Mouse (Mus musculus) hindbrain, embryonic 14.5 days (tissue): ENCODE measurements around the gene Id2. TPM values are rescaled to one million over a fixed set of nuclear protein-coding genes. Genes with fewer than 3 reads are reported as not detected.

Experiments
- ATAC-seq: fragments of 200-750 bp; cut with Nextera tagmentation; 2 replicates; pipeline ENCODE4 v1.8.0; 2017; ENCODE audit warnings: moderate number of reproducible peaks, mild to moderate bottlenecking, moderate TSS enrichment, moderate library complexity; ENCODE audit not compliant: low FRiP score
- DNase-seq: peaks from one replicate; pipeline ENCODE4 v3.0.0-alpha.2; 2015; ENCODE audit warnings: low spot score
- H3K27ac ChIP-seq: fragments of 300-500 bp; sonication (generic); 2 replicates; pipeline ENCODE4 v1.5.1; 2014; ENCODE audit warnings: mild to moderate bottlenecking, moderate library complexity
- H3K27me3 ChIP-seq: fragments of 300-500 bp; sonication (generic); 2 replicates; pipeline ENCODE4 v1.6.1; 2014; ENCODE audit warnings: mild to moderate bottlenecking, low read length, mixed read lengths; ENCODE audit not compliant: control insufficient read depth, insufficient read depth
- H3K36me3 ChIP-seq: fragments of 300-500 bp; sonication (generic); replicated peaks from 2 replicates; pipeline ENCODE4 v1.6.1; 2014; ENCODE audit not compliant: control insufficient read depth, insufficient read depth
- H3K4me1 ChIP-seq: fragments of 300-500 bp; sonication (generic); replicated peaks from 2 replicates; pipeline ENCODE4 v1.6.1; 2014; ENCODE audit warnings: antibody characterized with exemption, low read length, mixed read lengths; ENCODE audit not compliant: control insufficient read depth, insufficient read depth
- H3K4me2 ChIP-seq: fragments of 300-500 bp; sonication (generic); replicated peaks from 2 replicates; pipeline ENCODE4 v1.6.1; 2014; ENCODE audit warnings: mild to moderate bottlenecking, moderate library complexity
- H3K4me3 ChIP-seq: fragments of 300-500 bp; sonication (generic); replicated peaks from 2 replicates; pipeline ENCODE4 v1.5.1; 2014; ENCODE audit warnings: mild to moderate bottlenecking, low read length
- H3K9ac ChIP-seq: fragments of 300-500 bp; sonication (generic); 2 replicates; pipeline ENCODE4 v1.6.1; 2014
- H3K9me3 ChIP-seq: fragments of 300-500 bp; sonication (generic); 2 replicates; pipeline ENCODE4 v1.6.1; 2016; ENCODE audit warnings: low read length; ENCODE audit not compliant: control insufficient read depth
- WGBS: fragments of 180-500 bp; shearing (Covaris S2); extraction: QIAGEN DNeasy Blood & Tissue Kit; methylation state at CpG from one replicate; pipeline ENCODE4 v1.1.7; 2014; 5-methylcytosine and 5-hydroxymethylcytosine counted together
- polyA plus RNA-seq: library from polyadenylated mRNA; unstranded; fragments of >200 nt; fragmentation: Nextera tagmentation; extraction: Ambion mirVana; gene quantifications from 2 replicates; pipeline ENCODE4 v1.2.1, GENCODE M21; 2014

Id2 gene
- 314 and 316 TPM in 2 replicates for polyA plus RNA-seq

GRCm38 (mm10) chr12:25097052-25097209 lies at the start of gene Id2:
TSS of gene Id2 (minus strand) at chr12:25097140.
- H3K27me3 ChIP-seq, result no peaks in the 10 kb centered on the region
- peak within 1 kb of the TSS; percentile 93 for H3K27ac ChIP-seq
- peak within 1 kb of the TSS; percentile 68 for H3K4me3 ChIP-seq
- no peak for ATAC-seq
- WGBS, result 0% methylated on average over 1 of the region's 1 CpGs
- peak within 1 kb of the TSS; percentile 92 for H3K4me2 ChIP-seq
- no peaks in the 10 kb centered on the region for H3K36me3 ChIP-seq
- peak within 1 kb of the TSS; percentile 72 for H3K9ac ChIP-seq
- H3K9me3 ChIP-seq, result no peaks in the 10 kb centered on the region
- peaks cover 35% of the 10 kb centered on the region for H3K4me1 ChIP-seq
- DNase-seq, result no peak

GRCm38 (mm10) chr12:25145344-25145698 lies 48.4 kb upstream of the Id2 start:
- no peaks in the 10 kb centered on the region for H3K9me3 ChIP-seq
- no peaks in the 10 kb centered on the region for H3K36me3 ChIP-seq
- no peak overlapping the region for H3K4me2 ChIP-seq
- no peak overlapping the region for H3K9ac ChIP-seq
- H3K27ac ChIP-seq, result no peak overlapping the region
- H3K27me3 ChIP-seq, result no peaks in the 10 kb centered on the region
- no peak overlapping the region for H3K4me3 ChIP-seq
- WGBS, result 64% methylated on average over 3 of the region's 3 CpGs
- ATAC-seq (no peak), DNase-seq (no peak)
- no peaks in the 10 kb centered on the region for H3K4me1 ChIP-seq

GRCm38 (mm10) chr12:25144591-25145343 lies 47.8 kb upstream of the Id2 start:
- DNase-seq (no peak), ATAC-seq (no peak)
- H3K4me2 ChIP-seq, result no peak overlapping the region
- no peak overlapping the region for H3K9ac ChIP-seq
- no peaks in the 10 kb centered on the region for H3K9me3 ChIP-seq
- no peaks in the 10 kb centered on the region for H3K36me3 ChIP-seq
- no peak overlapping the region for H3K4me3 ChIP-seq
- H3K27me3 ChIP-seq, result no peaks in the 10 kb centered on the region
- H3K4me1 ChIP-seq, result no peaks in the 10 kb centered on the region
- no peak overlapping the region for H3K27ac ChIP-seq
- WGBS, result 85% methylated on average over 5 of the region's 5 CpGs

GRCm38 (mm10) chr12:25143492-25143891 lies 46.6 kb upstream of the Id2 start:
- Histone ChIP-seq H3K27me3 (no peaks in the 10 kb centered on the region), H3K36me3 (no peaks in the 10 kb centered on the region)
- WGBS, result 71% methylated on average over 2 of the region's 2 CpGs

GRCm38 (mm10) chr12:25142251-25142650 lies 45.3 kb upstream of the Id2 start:
- Histone ChIP-seq H3K27me3 (no peaks in the 10 kb centered on the region), H3K4me2 (no peak overlapping the region), H3K27ac (no peak overlapping the region), H3K36me3 (no peaks in the 10 kb centered on the region), H3K4me1 (no peaks in the 10 kb centered on the region), H3K4me3 (no peak overlapping the region), H3K9ac (no peak overlapping the region), H3K9me3 (no peaks in the 10 kb centered on the region)
- ATAC-seq, result no peak
- WGBS, result 78% methylated on average over 7 of the region's 7 CpGs
- no peak for DNase-seq

More at GRCm38 (mm10) chr12:25143492-25143891, 46.6 kb upstream of the Id2 start:
- H3K4me1 ChIP-seq, result no peaks in the 10 kb centered on the region
- ATAC-seq, result no peak
- no peak overlapping the region for H3K27ac ChIP-seq
- H3K9me3 ChIP-seq, result no peaks in the 10 kb centered on the region
- DNase-seq, result no peak
- no peak overlapping the region for H3K4me2 ChIP-seq
- no peak overlapping the region for H3K4me3 ChIP-seq
- H3K9ac ChIP-seq, result no peak overlapping the region

GRCm38 (mm10) chr12:25141311-25141710 lies 44.4 kb upstream of the Id2 start:
- H3K9me3 ChIP-seq, result no peaks in the 10 kb centered on the region
- no peaks in the 10 kb centered on the region for H3K4me1 ChIP-seq
- H3K36me3 ChIP-seq, result no peaks in the 10 kb centered on the region
- no peak overlapping the region for H3K4me2 ChIP-seq
- H3K4me3 ChIP-seq, result no peak overlapping the region
- H3K27ac ChIP-seq, result no peak overlapping the region
- H3K27me3 ChIP-seq, result no peaks in the 10 kb centered on the region
- DNase-seq (no peak), ATAC-seq (no peak)
- H3K9ac ChIP-seq, result no peak overlapping the region
- WGBS, result 72% methylated on average over 7 of the region's 7 CpGs

- H3K4me1 ChIP-seq, result no peaks in the 10 kb centered on the region
- no peak overlapping the region for H3K27ac ChIP-seq
- WGBS, result 74% methylated on average over 6 of the region's 6 CpGs
- H3K4me2 ChIP-seq, result no peak overlapping the region
- ATAC-seq (no peak), DNase-seq (no peak)
- no peaks in the 10 kb centered on the region for H3K9me3 ChIP-seq
- H3K27me3 ChIP-seq, result no peaks in the 10 kb centered on the region
- H3K9ac ChIP-seq, result no peak overlapping the region
- no peak overlapping the region for H3K4me3 ChIP-seq
- H3K36me3 ChIP-seq, result no peaks in the 10 kb centered on the region
Observed at GRCm38 (mm10) chr12:25140115-25140514, 43.2 kb upstream of the Id2 start.

- ATAC-seq, result no peak
- Histone ChIP-seq H3K27me3 (no peaks in the 10 kb centered on the region), H3K9me3 (no peaks in the 10 kb centered on the region), H3K36me3 (no peaks in the 10 kb centered on the region), H3K4me3 (no peak overlapping the region), H3K4me1 (no peaks in the 10 kb centered on the region), H3K4me2 (no peak overlapping the region), H3K27ac (no peak overlapping the region), H3K9ac (no peak overlapping the region)
- 96% methylated on average over 4 of the region's 4 CpGs for WGBS
- no peak for DNase-seq
Observed at GRCm38 (mm10) chr12:25138616-25139015, 41.7 kb upstream of the Id2 start.

- H3K4me1 ChIP-seq, result 0 out of 2 replicates have a peak, but pooled peaks cover 4% of the 10 kb centered on the region
- no peak overlapping the region for H3K4me3 ChIP-seq
- no peak overlapping the region for H3K9ac ChIP-seq
- no peaks in the 10 kb centered on the region for H3K27me3 ChIP-seq
- ATAC-seq, result no peak
- no peak for DNase-seq
- no peaks in the 10 kb centered on the region for H3K9me3 ChIP-seq
- H3K4me2 ChIP-seq, result no peak overlapping the region
- no peak overlapping the region for H3K27ac ChIP-seq
- WGBS, result 73% methylated on average over 12 of the region's 12 CpGs
- H3K36me3 ChIP-seq, result no peaks in the 10 kb centered on the region
Observed at GRCm38 (mm10) chr12:25132046-25132445, 35.1 kb upstream of the Id2 start.

- peaks cover 18% of the 10 kb centered on the region for H3K4me1 ChIP-seq
- H3K27ac ChIP-seq, result no peak overlapping the region
- no peak overlapping the region for H3K4me3 ChIP-seq
- ATAC-seq (no peak), DNase-seq (no peak)
- WGBS, result 68% methylated on average over 4 of the region's 4 CpGs
- H3K36me3 ChIP-seq, result no peaks in the 10 kb centered on the region
- no peaks in the 10 kb centered on the region for H3K9me3 ChIP-seq
- H3K9ac ChIP-seq, result no peak overlapping the region
- no peak overlapping the region for H3K4me2 ChIP-seq
- 0 out of 2 replicates have a peak, but pooled peaks cover 4% of the 10 kb centered on the region for H3K27me3 ChIP-seq
Observed at GRCm38 (mm10) chr12:25127629-25128028, 30.7 kb upstream of the Id2 start.
